Mouse (Mus musculus) gastrocnemius, postnatal 36 days (tissue): ENCODE results near the gene Zfp799. TPM values are rescaled to one million over a fixed set of nuclear protein-coding genes. Genes with fewer than 3 reads are reported as not detected.
A peak's percentile ranks its signal among the peaks of the same experiment; 100 is the strongest.

ENCODE experiments used
- DNase-seq, 2 experiments: peaks; one replicate each; pipeline ENCODE4 v3.0.0; 2022
- intact Hi-C: fragments of 180-260 bp; cut with DNase I; formaldehyde crosslinking; loops from one replicate; pipeline ENCODE4 v1.15.1; 2025
- total RNA-seq, 2 experiments: library from RNA; stranded (reverse); gene quantifications; 2 replicates each; pipeline ENCODE4 v1.2.3; 2021

The Zfp799 gene
- total RNA-seq, 2 experiments from 2014 or later, result 5.5 to 5.8 TPM

GRCm38 (mm10) chr17:32788094-32788559 is 41.9 kb downstream of the Zfp799 start, which contains the start of gene Zfp871:
Gene Zfp871, minus strand, starts transcription at chr17:32788287.
- intact Hi-C loops, result no loop called here
- DNase-seq, result peak; percentile 75 to 77

- DNase-seq, result peak in 1 of 2 experiments; percentile 25
- intact Hi-C loops, result no loop called here
Measured at GRCm38 (mm10) chr17:32787436-32788093, 42.5 kb downstream of the Zfp799 start.

GRCm38 (mm10) chr17:32786944-32787343 is 43.1 kb downstream of the Zfp799 start:
- intact Hi-C loops, result no loop called here
- DNase-seq, result no peak

GRCm38 (mm10) chr17:32785656-32786055 is 44.4 kb downstream of the Zfp799 start:
- peak in 1 of 2 experiments; percentile 21 for DNase-seq
- intact Hi-C loops, result no loop called here

GRCm38 (mm10) chr17:32777564-32777963 is 52.5 kb downstream of the Zfp799 start:
- intact Hi-C loops, result no loop called here
- no peak for DNase-seq

- intact Hi-C loops, result loop anchor here (5.0 kb wide), 1 partner anchor 96 kb away; no protein-coding TSS in a partner anchor
- DNase-seq, result no peak
Measured at GRCm38 (mm10) chr17:32771213-32771612, 58.8 kb downstream of the Zfp799 start.

GRCm38 (mm10) chr17:32766422-32766821 is 63.6 kb downstream of the Zfp799 start:
- intact Hi-C loops, result loop anchor here (5.0 kb wide), 1 partner anchor 181 kb away; the partner anchor contains the start of gene Cyp4f13
- no peak for DNase-seq

Other genes starting within 250 kb of the Zfp799 start
- gene Cyp4f37, start 209.0 kb downstream of the Zfp799 start, total RNA-seq, result not detected
- gene Cyp4f40, start 171.4 kb downstream of the Zfp799 start, total RNA-seq, result not detected
- gene Cyp4f15, start 144.6 kb downstream of the Zfp799 start, total RNA-seq, result not detected
- gene Zfp871, start 42.0 kb downstream of the Zfp799 start, total RNA-seq, result 10 to 100 TPM; 16.9 to 21.8 TPM
- gene Zfp811, start 20.3 kb downstream of the Zfp799 start, total RNA-seq, result under 1 TPM; 0.08 to 0.10 TPM
- gene Zfp870, start 61.4 kb upstream of the Zfp799 start, total RNA-seq, result 1 to 10 TPM; 3.8 to 6.8 TPM
- gene Cyp4f14, start 87.1 kb upstream of the Zfp799 start, total RNA-seq, result under 1 TPM in 1 of 2 experiments, not detected in 1; 0.27 TPM
- 10 to 100 TPM in 1 of 2 experiments, 1 to 10 TPM in 1; 8.6 to 10.8 TPM for gene Cyp4f13, start 117.1 kb upstream of the Zfp799 start, total RNA-seq
- gene Zfp472, start 135.6 kb upstream of the Zfp799 start, total RNA-seq, result 1 to 10 TPM; 1.3 to 1.5 TPM
- gene Zfp952, start 162.9 kb upstream of the Zfp799 start, total RNA-seq, result 1 to 10 TPM; 3.1 to 5.4 TPM
- gene Zfp763, start 203.1 kb upstream of the Zfp799 start, total RNA-seq, result 1 to 10 TPM; 1.5 to 2.4 TPM
- not detected for gene 4921501E09Rik, start 237.8 kb upstream of the Zfp799 start, total RNA-seq